Mouse (Mus musculus) stomach, embryonic 15.5 days (tissue): ENCODE data around the gene Nipa1. TPM values are rescaled to one million over a fixed set of nuclear protein-coding genes. Genes with fewer than 3 reads are reported as not detected.

Source experiments
- ATAC-seq: fragments of 200-750 bp; cut with Nextera tagmentation; 2 replicates; pipeline ENCODE4 v1.8.0; 2017; ENCODE audit warnings: low read depth, moderate number of reproducible peaks, moderate TSS enrichment; ENCODE audit not compliant: insufficient read depth, low FRiP score
- H3K27ac ChIP-seq: fragments of 300-500 bp; sonication (generic); 2 replicates; pipeline ENCODE4 v1.5.1; 2015; ENCODE audit warnings: mild to moderate bottlenecking, inconsistent platforms
- H3K27me3 ChIP-seq: fragments of 300-500 bp; sonication (generic); replicated peaks from 2 replicates; pipeline ENCODE4 v1.6.1; 2015; ENCODE audit warnings: inconsistent platforms
- H3K36me3 ChIP-seq: fragments of 300-500 bp; sonication (generic); 2 replicates; pipeline ENCODE4 v1.6.1; 2015; ENCODE audit warnings: inconsistent platforms
- H3K4me1 ChIP-seq: fragments of 300-500 bp; sonication (generic); 2 replicates; pipeline ENCODE4 v1.6.1; 2015; ENCODE audit warnings: inconsistent platforms
- H3K4me2 ChIP-seq: fragments of 300-500 bp; sonication (generic); 2 replicates; pipeline ENCODE4 v1.6.1; 2015; ENCODE audit warnings: mild to moderate bottlenecking, inconsistent platforms
- H3K4me3 ChIP-seq: fragments of 300-500 bp; sonication (generic); replicated peaks from 2 replicates; pipeline ENCODE4 v1.5.1; 2015; ENCODE audit warnings: inconsistent platforms
- H3K9ac ChIP-seq: fragments of 300-500 bp; sonication (generic); 2 replicates; pipeline ENCODE4 v1.6.1; 2015; ENCODE audit warnings: inconsistent platforms
- H3K9me3 ChIP-seq: fragments of 300-500 bp; sonication (generic); 2 replicates; pipeline ENCODE4 v1.6.1; 2016; ENCODE audit warnings: inconsistent platforms
- WGBS: fragments of 180-500 bp; shearing (Covaris S2); methylation state at CpG from one replicate; pipeline ENCODE4 v1.1.7; 2015; 5-methylcytosine and 5-hydroxymethylcytosine counted together
- polyA plus RNA-seq: library from polyadenylated mRNA; unstranded; fragments of >200 nt; fragmentation: Nextera tagmentation; extraction: Ambion mirVana; gene quantifications from 2 replicates; pipeline ENCODE4 v1.2.1, GENCODE M21; 2015

The Nipa1 gene
- polyA plus RNA-seq, 1 experiment from 2014 or later, result 8.8 TPM

GRCm38 (mm10) chr7:55962004-55962908 lies 57.5 kb downstream of the Nipa1 start, which contains the start of gene Nipa2:
TSS of gene Nipa2 (minus strand) at chr7:55962476.
- H3K4me2 ChIP-seq, result peak within 1 kb of the TSS; percentile 61
- peak; percentile 98 for ATAC-seq
- peak within 1 kb of the TSS; percentile 91 for H3K4me3 ChIP-seq
- WGBS, result under 1% methylated on average over 70 of the region's 70 CpGs
- H3K27ac ChIP-seq, result peak within 1 kb of the TSS; percentile 95
- peaks cover 10% of the 10 kb centered on the region; the same call in 1 of the 2 replicates for H3K4me1 ChIP-seq
- no peaks in the 10 kb centered on the region for H3K36me3 ChIP-seq
- no peaks in the 10 kb centered on the region for H3K9me3 ChIP-seq
- H3K9ac ChIP-seq, result peak within 1 kb of the TSS; percentile 93
- H3K27me3 ChIP-seq, result no peaks in the 10 kb centered on the region

- H3K9me3 ChIP-seq, result no peaks in the 10 kb centered on the region
- H3K4me1 ChIP-seq, result peaks cover 10% of the 10 kb centered on the region; the same call in 1 of the 2 replicates
- no peaks in the 10 kb centered on the region for H3K36me3 ChIP-seq
- H3K4me2 ChIP-seq, result no peak overlapping the region
- no peak overlapping the region for H3K4me3 ChIP-seq
- no peak for ATAC-seq
- H3K27ac ChIP-seq, result no peak overlapping the region
- no peak overlapping the region for H3K9ac ChIP-seq
- WGBS, result 98% methylated on average over 1 of the region's 1 CpGs
- no peaks in the 10 kb centered on the region for H3K27me3 ChIP-seq
These were observed 59.2 kb downstream of the Nipa1 start for GRCm38 (mm10) chr7:55960506-55960905.

GRCm38 (mm10) chr7:55959801-55960200 lies 60.0 kb downstream of the Nipa1 start:
- Histone ChIP-seq H3K27ac (no peak overlapping the region), H3K27me3 (no peaks in the 10 kb centered on the region), H3K9ac (no peak overlapping the region), H3K4me1 (peaks cover 10% of the 10 kb centered on the region; the same call in 1 of the 2 replicates), H3K9me3 (no peaks in the 10 kb centered on the region), H3K4me2 (no peak overlapping the region), H3K4me3 (no peak overlapping the region), H3K36me3 (no peaks in the 10 kb centered on the region)
- WGBS, result 95% methylated on average over 3 of the region's 3 CpGs
- no peak for ATAC-seq

- no peaks in the 10 kb centered on the region for H3K27me3 ChIP-seq
- no peaks in the 10 kb centered on the region for H3K9me3 ChIP-seq
- H3K27ac ChIP-seq, result no peak overlapping the region
- no peak for ATAC-seq
- no peak overlapping the region for H3K4me2 ChIP-seq
- 92% methylated on average over 4 of the region's 4 CpGs for WGBS
- H3K4me3 ChIP-seq, result no peak overlapping the region
- H3K9ac ChIP-seq, result no peak overlapping the region
- H3K36me3 ChIP-seq, result peaks cover 7% of the 10 kb centered on the region; the same call in 1 of the 2 replicates
- H3K4me1 ChIP-seq, result peaks cover 6% of the 10 kb centered on the region; the same call in 1 of the 2 replicates
These were observed 61.8 kb downstream of the Nipa1 start for GRCm38 (mm10) chr7:55957916-55958315.

GRCm38 (mm10) chr7:55957178-55957577 lies 62.6 kb downstream of the Nipa1 start:
- 88% methylated on average over 3 of the region's 3 CpGs for WGBS
- peaks cover 5% of the 10 kb centered on the region; the same call in 1 of the 2 replicates for H3K4me1 ChIP-seq
- H3K4me2 ChIP-seq, result no peak overlapping the region
- no peak overlapping the region for H3K27ac ChIP-seq
- ATAC-seq, result no peak
- peaks cover 7% of the 10 kb centered on the region; the same call in 1 of the 2 replicates for H3K36me3 ChIP-seq
- H3K4me3 ChIP-seq, result no peak overlapping the region
- no peaks in the 10 kb centered on the region for H3K9me3 ChIP-seq
- H3K27me3 ChIP-seq, result no peaks in the 10 kb centered on the region
- H3K9ac ChIP-seq, result no peak overlapping the region

- Histone ChIP-seq H3K27ac (no peak overlapping the region), H3K4me3 (no peak overlapping the region), H3K27me3 (no peaks in the 10 kb centered on the region), H3K9ac (no peak overlapping the region), H3K4me1 (peaks cover 4% of the 10 kb centered on the region; the same call in 1 of the 2 replicates), H3K9me3 (no peaks in the 10 kb centered on the region), H3K36me3 (peaks cover 7% of the 10 kb centered on the region; the same call in 1 of the 2 replicates), H3K4me2 (no peak overlapping the region)
- 89% methylated on average over 2 of the region's 2 CpGs for WGBS
- ATAC-seq, result no peak
These were observed 63.7 kb downstream of the Nipa1 start for GRCm38 (mm10) chr7:55956054-55956453.

- no peaks in the 10 kb centered on the region for H3K27me3 ChIP-seq
- 0 out of 2 replicates have a peak, but pooled peaks cover 3% of the 10 kb centered on the region for H3K36me3 ChIP-seq
- H3K9ac ChIP-seq, result no peak overlapping the region
- no peak overlapping the region for H3K4me3 ChIP-seq
- ATAC-seq, result no peak; the same call in 1 of the 2 replicates
- no peaks in the 10 kb centered on the region for H3K4me1 ChIP-seq
- no peak overlapping the region for H3K4me2 ChIP-seq
- H3K9me3 ChIP-seq, result no peaks in the 10 kb centered on the region
- no peak overlapping the region for H3K27ac ChIP-seq
- 94% methylated on average over 4 of the region's 4 CpGs for WGBS
These were observed 81.4 kb downstream of the Nipa1 start for GRCm38 (mm10) chr7:55938341-55938740.

GRCm38 (mm10) chr7:55935025-55935424 lies 84.7 kb downstream of the Nipa1 start:
- WGBS, result 96% methylated on average over 2 of the region's 2 CpGs
- no peak overlapping the region for H3K9ac ChIP-seq
- H3K4me2 ChIP-seq, result no peak overlapping the region
- no peak overlapping the region for H3K27ac ChIP-seq
- no peaks in the 10 kb centered on the region for H3K4me1 ChIP-seq
- peaks cover 6% of the 10 kb centered on the region; the same call in 1 of the 2 replicates for H3K36me3 ChIP-seq
- no peak overlapping the region for H3K4me3 ChIP-seq
- H3K9me3 ChIP-seq, result no peaks in the 10 kb centered on the region
- no peaks in the 10 kb centered on the region for H3K27me3 ChIP-seq
- ATAC-seq, result no peak

GRCm38 (mm10) chr7:55928649-55929048 lies 91.1 kb downstream of the Nipa1 start:
- Histone ChIP-seq H3K4me3 (no peak overlapping the region), H3K4me1 (no peaks in the 10 kb centered on the region), H3K27me3 (no peaks in the 10 kb centered on the region), H3K27ac (no peak overlapping the region), H3K9me3 (no peaks in the 10 kb centered on the region), H3K36me3 (peaks cover 32% of the 10 kb centered on the region; the same call in 1 of the 2 replicates), H3K4me2 (no peak overlapping the region), H3K9ac (no peak overlapping the region)
- no peak for ATAC-seq
- 76% methylated on average over 2 of the region's 2 CpGs for whole genome bisulfite sequencing

Other genes starting within 250 kb of the Nipa1 start
- 31.2 and 31.9 TPM in 2 replicates for gene Tubgcp5, start 225.8 kb downstream of the Nipa1 start, polyA plus RNA-seq
- 103 and 105 TPM in 2 replicates for gene Cyfip1, start 178.2 kb downstream of the Nipa1 start, polyA plus RNA-seq
- 45.2 and 51.2 TPM in 2 replicates for gene Nipa2, start 57.5 kb downstream of the Nipa1 start, polyA plus RNA-seq
- 19.6 and 27.3 TPM in 2 replicates for gene Herc2, start 30.2 kb upstream of the Nipa1 start, polyA plus RNA-seq
- gene Oca2, start 219.8 kb upstream of the Nipa1 start, polyA plus RNA-seq, result 0.09 and 0.14 TPM in 2 replicates